Mouse (Mus musculus) liver, postnatal 0 days (tissue): ENCODE data around the gene Lnx2.

Experiments used
- CTCF ChIP-seq: sonication (generic); IDR thresholded peaks from 2 replicates; pipeline ENCODE4 v1.5.1; 2016; ENCODE audit warnings: antibody characterized with exemption, low read depth
- EP300 ChIP-seq: IDR thresholded peaks from 2 replicates; pipeline ENCODE4 v1.6.1; 2016; ENCODE audit warnings: antibody characterized with exemption, low read depth, mild to moderate bottlenecking

DNA sequence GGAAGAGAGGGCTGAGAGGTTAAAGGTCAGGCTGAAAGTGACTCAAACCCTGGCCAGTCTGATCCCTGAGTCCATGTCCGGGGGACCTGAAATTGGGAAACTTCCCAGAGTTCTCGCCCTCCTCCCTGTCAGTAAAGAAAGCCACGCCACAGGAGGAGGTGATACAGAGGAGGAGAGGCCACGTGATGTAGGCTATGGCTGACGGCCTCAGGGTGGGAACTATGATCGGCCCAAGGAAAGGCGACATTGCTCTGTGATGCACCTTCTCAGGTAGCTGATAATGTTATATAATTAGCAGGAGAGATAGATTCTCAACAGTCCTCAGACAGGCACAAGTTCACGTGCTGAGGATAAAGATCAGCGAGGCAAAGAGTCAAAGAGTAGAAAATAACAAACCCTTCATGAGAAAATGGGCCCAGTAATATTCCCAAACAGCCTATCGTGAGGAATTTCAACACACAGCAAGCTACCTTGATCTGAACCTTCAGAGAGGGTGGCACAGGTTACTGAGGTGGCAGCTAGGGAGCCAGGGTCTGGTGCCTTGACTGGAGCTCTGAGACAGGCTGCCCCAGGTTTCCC, 19.6 kb downstream of the Lnx2 start:
- TF ChIP-seq CTCF (no peak), EP300 (no peak)
